Mouse (Mus musculus): ENCODE results near the gene Rora. TPM values are rescaled to one million over a fixed set of nuclear protein-coding genes. Genes with fewer than 3 reads are reported as not detected.

The Rora gene
- polyA plus RNA-seq, 1 experiment from 2014 or later, result 2.7 TPM

DNA sequence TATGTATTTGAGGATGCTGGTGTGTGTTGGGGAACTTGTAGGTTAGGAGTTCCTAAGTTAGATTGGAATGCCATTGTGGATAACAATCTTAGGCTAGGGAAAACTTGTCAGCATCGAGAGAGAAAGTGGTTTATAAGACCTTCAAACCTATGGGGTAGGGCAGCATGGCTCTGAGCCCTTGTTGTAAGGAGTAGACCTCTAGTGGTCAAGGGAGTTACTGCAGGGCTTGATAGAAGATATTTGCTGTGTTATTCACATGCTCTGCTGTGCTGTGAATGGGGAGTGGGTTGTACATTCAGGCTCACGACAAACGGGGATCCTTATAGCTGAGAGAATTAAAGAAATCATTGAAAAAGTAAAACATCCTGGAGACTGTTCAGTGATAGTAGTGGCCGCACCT is 35.8 kb downstream of the Rora start:
- Histone ChIP-seq H3K9ac (no peak overlapping the region), H3K9me3 (replicated peaks) (no peaks in the 10 kb centered on the region), H3K27ac (no peak overlapping the region), H3K27me3 (no peaks in the 10 kb centered on the region), H3K4me2 (no peak overlapping the region), H3K36me3 (no peaks in the 10 kb centered on the region), H3K4me1 (replicated peaks) (no peaks in the 10 kb centered on the region), H3K4me3 (replicated peaks) (no peak overlapping the region)
- DNase-seq (peak; percentile 1), ATAC-seq (ENCODE audit: low read depth) (no peak)
- WGBS (ENCODE audit: insufficient replicate concordance), result 27% methylated on average over 4 of the region's 4 CpGs

DNA sequence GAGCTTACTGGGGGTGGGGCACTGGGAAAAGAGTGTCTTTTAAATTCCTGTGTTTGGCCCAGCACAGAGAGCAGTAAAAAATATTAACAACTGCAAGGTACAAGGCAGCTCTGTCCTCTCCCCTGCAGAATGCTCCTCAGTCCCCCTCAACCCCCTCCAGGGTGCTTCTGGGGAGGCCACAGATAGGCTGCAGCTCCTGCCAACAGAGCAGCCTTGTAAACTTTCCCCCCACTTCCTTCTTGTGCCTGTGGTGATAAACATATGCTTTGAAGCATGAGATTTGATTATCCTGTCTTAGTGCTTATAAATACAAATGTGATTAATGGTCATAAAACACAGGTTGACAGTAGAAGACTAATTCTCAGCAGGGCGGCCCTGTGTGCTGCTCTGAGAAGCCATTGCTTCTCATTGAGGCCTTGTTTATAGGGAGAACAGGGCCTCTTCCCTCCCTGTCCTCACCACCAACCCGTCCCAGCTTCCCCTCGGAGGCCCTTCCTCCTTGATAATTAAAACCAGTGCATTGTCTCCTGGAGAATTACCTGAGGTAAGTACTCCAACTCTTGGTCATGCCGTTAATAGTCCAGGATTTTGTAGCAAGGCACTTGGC is 41.4 kb downstream of the Rora start:
- WGBS (ENCODE audit: insufficient replicate concordance), result 44% methylated on average over 4 of the region's 4 CpGs
- no peak overlapping the region for H3K4me2 ChIP-seq
- DNase-seq (no peak), ATAC-seq (ENCODE audit: low read depth) (no peak)
- H3K9ac ChIP-seq, result no peak overlapping the region
- H3K36me3 ChIP-seq, result no peaks in the 10 kb centered on the region
- H3K9me3 ChIP-seq (replicated peaks), result no peaks in the 10 kb centered on the region
- no peak overlapping the region for H3K27ac ChIP-seq
- H3K4me1 ChIP-seq (replicated peaks), result no peaks in the 10 kb centered on the region
- H3K27me3 ChIP-seq, result no peaks in the 10 kb centered on the region
- no peak overlapping the region for H3K4me3 ChIP-seq (replicated peaks)

DNA sequence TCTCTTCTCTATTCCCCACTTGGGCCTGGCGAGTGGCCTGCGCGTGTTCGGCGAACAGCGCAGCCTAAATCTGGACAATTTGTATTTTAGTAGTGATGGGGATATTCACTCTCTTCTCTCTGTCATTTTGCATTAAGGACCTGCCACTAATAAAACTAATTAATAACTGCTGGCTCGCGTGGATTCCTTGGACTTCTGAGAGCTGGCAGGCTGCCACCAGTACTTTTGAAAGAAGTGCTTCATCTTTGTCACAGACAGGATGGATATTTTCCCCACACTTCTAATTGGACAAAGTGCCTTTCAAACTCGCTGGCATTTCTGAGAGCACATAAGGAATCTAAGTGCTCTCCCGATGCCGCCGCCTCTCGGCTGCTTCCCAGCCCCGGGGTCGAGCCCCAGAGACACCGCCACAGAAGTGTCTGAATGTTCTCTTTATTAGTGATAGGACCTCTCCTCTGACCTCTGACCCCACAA is 41.9 kb downstream of the Rora start:
- Histone ChIP-seq H3K9ac (no peak overlapping the region), H3K9me3 (replicated peaks) (no peaks in the 10 kb centered on the region), H3K36me3 (no peaks in the 10 kb centered on the region), H3K4me3 (replicated peaks) (no peak overlapping the region), H3K4me1 (replicated peaks) (no peaks in the 10 kb centered on the region), H3K4me2 (no peak overlapping the region), H3K27me3 (no peaks in the 10 kb centered on the region), H3K27ac (no peak overlapping the region)
- 75% methylated on average over 16 of the region's 16 CpGs for WGBS (ENCODE audit: insufficient replicate concordance)
- ATAC-seq (ENCODE audit: low read depth) (no peak), DNase-seq (no peak)

DNA sequence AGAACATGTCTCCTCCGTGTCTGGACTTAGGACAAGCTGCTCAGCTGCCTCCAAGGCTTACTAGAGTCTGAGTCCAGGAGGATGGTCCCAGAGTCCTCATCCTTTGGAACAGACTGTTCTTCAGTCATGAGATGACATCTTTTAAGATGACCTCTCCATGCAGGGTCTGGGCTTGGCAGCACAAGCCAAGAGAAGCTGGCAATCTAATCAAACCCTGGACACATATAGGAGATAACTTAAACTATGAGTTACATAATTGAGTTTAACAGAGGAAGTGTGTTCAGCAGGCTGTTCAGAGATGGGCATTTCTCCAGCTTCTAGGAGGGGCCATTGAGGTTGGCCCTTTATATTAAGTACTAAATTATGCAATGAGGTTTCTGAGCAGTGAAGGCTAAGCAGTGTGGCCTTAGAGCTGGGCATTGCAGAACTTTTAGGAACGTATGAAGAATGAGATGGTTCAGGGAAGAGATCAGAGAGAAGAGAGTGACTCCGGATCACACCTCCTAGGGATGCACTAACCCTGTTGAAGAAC is 42.9 kb downstream of the Rora start:
- 61% methylated on average over 3 of the region's 3 CpGs for WGBS (ENCODE audit: insufficient replicate concordance)
- Histone ChIP-seq H3K4me1 (replicated peaks) (no peaks in the 10 kb centered on the region), H3K36me3 (no peaks in the 10 kb centered on the region), H3K27me3 (no peaks in the 10 kb centered on the region), H3K27ac (no peak overlapping the region), H3K9ac (no peak overlapping the region), H3K9me3 (replicated peaks) (no peaks in the 10 kb centered on the region), H3K4me2 (no peak overlapping the region), H3K4me3 (replicated peaks) (no peak overlapping the region)
- DNase-seq (no peak), ATAC-seq (ENCODE audit: low read depth) (no peak)

DNA sequence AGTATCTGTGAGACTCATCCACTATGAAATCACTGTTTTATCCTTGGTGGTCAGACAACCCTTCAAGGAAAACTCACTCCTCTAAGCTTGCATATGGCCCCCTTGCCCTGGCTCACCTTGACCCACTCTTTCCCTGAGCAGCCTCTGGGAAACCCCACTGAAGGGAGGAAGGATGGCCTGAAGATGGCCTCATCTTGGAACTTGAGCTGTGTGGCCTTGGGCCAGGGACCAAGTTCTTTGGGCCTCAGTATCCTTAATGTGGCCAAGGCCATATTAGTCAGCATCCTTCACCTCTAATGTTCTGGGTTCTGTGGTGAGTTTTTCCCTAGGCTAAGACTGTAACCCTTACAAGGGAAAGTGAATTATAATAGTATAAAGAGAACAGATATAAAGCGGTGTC is 45.8 kb downstream of the Rora start:
- H3K4me2 ChIP-seq, result no peak overlapping the region
- H3K4me3 ChIP-seq (replicated peaks), result no peak overlapping the region
- 63% methylated on average over 1 of the region's 1 CpGs for WGBS (ENCODE audit: insufficient replicate concordance)
- H3K4me1 ChIP-seq (replicated peaks), result no peaks in the 10 kb centered on the region
- no peak overlapping the region for H3K27ac ChIP-seq
- H3K9me3 ChIP-seq (replicated peaks), result no peaks in the 10 kb centered on the region
- no peaks in the 10 kb centered on the region for H3K36me3 ChIP-seq
- no peak overlapping the region for H3K9ac ChIP-seq
- DNase-seq (no peak), ATAC-seq (ENCODE audit: low read depth) (no peak)
- no peaks in the 10 kb centered on the region for H3K27me3 ChIP-seq

DNA sequence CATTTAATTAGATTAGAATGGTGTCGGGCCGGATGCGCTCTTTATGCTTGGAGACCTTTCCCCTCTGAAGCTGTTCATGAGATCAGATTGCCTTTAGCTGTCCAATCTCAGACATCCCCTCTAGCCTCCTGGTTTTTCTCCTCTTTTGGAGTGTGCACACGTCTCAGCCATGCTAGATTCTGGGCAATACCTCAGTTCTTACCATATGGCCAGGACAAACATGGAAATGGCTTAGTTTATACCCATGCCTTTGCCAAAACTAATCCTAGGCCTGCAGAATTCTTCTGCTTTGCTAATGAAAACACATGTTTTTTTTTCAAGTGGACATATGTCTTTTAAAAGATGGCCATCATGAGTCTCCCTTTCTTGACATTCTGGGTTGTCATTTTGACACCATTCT is 46.3 kb downstream of the Rora start:
- no peaks in the 10 kb centered on the region for H3K27me3 ChIP-seq
- no peak overlapping the region for H3K4me2 ChIP-seq
- no peaks in the 10 kb centered on the region for H3K9me3 ChIP-seq (replicated peaks)
- H3K9ac ChIP-seq, result no peak overlapping the region
- no peak for ATAC-seq (ENCODE audit: low read depth)
- no peaks in the 10 kb centered on the region for H3K4me1 ChIP-seq (replicated peaks)
- no peak for DNase-seq
- H3K27ac ChIP-seq, result no peak overlapping the region
- no peak overlapping the region for H3K4me3 ChIP-seq (replicated peaks)
- no peaks in the 10 kb centered on the region for H3K36me3 ChIP-seq
- 64% methylated on average over 4 of the region's 4 CpGs for WGBS (ENCODE audit: insufficient replicate concordance)

DNA sequence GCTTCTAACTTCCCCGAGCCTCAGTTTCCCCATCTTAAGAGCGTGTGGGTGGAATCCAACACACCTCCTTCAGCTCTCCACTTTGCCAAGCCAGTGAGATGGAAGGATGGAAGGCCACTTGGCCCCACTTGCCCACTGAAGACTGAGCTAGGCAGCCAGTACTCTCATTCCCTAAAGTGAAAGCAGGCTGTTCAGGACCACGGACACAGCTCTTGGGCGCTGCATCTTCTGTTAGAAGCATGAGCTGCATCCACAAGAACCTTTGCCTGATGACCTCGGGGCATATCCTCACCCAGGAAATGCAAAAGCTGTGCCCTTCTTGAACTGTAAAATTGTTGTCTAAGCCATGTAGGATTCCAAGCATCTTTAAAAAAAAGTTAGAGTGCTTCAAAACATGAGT is 54.0 kb downstream of the Rora start:
- WGBS (ENCODE audit: insufficient replicate concordance), result 44% methylated on average over 5 of the region's 5 CpGs
- no peak overlapping the region for H3K4me3 ChIP-seq (replicated peaks)
- H3K27ac ChIP-seq, result no peak overlapping the region
- no peaks in the 10 kb centered on the region for H3K4me1 ChIP-seq (replicated peaks)
- no peaks in the 10 kb centered on the region for H3K36me3 ChIP-seq
- ATAC-seq (ENCODE audit: low read depth) (no peak), DNase-seq (no peak)
- no peak overlapping the region for H3K4me2 ChIP-seq
- H3K9ac ChIP-seq, result no peak overlapping the region
- no peaks in the 10 kb centered on the region for H3K27me3 ChIP-seq
- H3K9me3 ChIP-seq (replicated peaks), result no peaks in the 10 kb centered on the region

DNA sequence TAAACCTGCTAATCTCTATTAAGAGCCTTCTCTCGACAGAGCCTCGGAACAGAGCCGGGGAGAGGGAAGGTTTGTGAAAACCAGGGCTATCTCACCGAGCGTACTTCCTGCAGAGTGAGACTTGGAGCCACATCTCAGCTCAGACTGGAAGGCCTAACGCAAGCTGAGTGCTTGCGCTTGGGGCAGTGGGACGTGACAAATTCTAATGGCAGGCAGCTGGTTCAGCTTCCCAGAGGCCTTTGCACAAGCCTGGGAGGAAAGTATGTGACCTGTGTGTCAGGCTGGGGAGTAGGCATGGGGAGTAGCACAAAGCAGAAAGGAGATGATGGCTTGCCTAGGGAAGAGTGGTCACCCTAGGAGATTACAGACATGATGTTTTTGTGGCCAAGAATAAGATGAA is 55.6 kb downstream of the Rora start:
- H3K27me3 ChIP-seq, result no peaks in the 10 kb centered on the region
- DNase-seq, result no peak
- no peak overlapping the region for H3K9ac ChIP-seq
- no peaks in the 10 kb centered on the region for H3K4me1 ChIP-seq (replicated peaks)
- no peaks in the 10 kb centered on the region for H3K36me3 ChIP-seq
- no peak overlapping the region for H3K27ac ChIP-seq
- WGBS (ENCODE audit: insufficient replicate concordance), result 63% methylated on average over 8 of the region's 8 CpGs
- H3K9me3 ChIP-seq (replicated peaks), result no peaks in the 10 kb centered on the region
- no peak overlapping the region for H3K4me3 ChIP-seq (replicated peaks)
- ATAC-seq (ENCODE audit: low read depth), result no peak
- H3K4me2 ChIP-seq, result no peak overlapping the region

DNA sequence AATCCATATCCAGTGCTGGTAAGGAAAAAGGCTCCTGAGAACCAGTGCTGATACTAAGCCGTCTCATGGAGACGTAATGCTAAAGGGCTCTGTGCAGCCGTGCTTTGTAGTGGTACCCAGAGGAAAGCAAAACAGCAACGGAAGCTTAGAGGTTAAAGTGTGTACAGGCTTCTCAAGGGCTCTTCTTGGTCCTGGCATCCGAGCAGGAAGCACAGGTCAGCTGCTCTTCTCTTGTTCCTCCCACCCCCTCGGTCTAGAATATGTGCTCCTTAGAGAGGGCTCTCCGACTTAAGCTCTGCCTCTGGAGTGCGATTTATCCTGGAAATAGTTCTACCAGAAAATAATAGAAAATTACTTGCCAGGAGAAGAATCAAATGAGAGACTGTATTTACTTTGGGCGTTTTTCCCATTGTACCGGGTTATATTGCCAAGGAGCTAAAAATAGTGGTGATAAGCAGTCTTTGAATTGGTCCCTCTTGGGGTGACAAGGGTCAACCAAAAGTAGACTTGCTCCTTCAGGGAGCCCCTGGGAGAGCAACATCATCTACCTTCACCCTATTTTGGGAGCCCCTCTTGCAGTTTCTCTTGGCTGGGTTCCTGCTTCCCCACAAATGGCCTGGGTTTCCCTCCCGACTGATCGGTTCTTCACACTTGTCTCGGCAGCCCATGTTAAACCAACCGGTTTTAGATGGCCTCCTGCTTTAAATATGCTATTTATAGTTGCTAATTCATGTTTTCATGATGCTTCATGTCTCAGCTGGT is 57.5 kb downstream of the Rora start:
- ATAC-seq (ENCODE audit: low read depth) (no peak), DNase-seq (no peak)
- Histone ChIP-seq H3K4me1 (replicated peaks) (no peaks in the 10 kb centered on the region), H3K4me3 (replicated peaks) (no peak overlapping the region), H3K27me3 (no peaks in the 10 kb centered on the region), H3K4me2 (no peak overlapping the region), H3K27ac (no peak overlapping the region), H3K9me3 (replicated peaks) (no peaks in the 10 kb centered on the region), H3K36me3 (no peaks in the 10 kb centered on the region), H3K9ac (no peak overlapping the region)
- 64% methylated on average over 14 of the region's 14 CpGs for WGBS (ENCODE audit: insufficient replicate concordance)

DNA sequence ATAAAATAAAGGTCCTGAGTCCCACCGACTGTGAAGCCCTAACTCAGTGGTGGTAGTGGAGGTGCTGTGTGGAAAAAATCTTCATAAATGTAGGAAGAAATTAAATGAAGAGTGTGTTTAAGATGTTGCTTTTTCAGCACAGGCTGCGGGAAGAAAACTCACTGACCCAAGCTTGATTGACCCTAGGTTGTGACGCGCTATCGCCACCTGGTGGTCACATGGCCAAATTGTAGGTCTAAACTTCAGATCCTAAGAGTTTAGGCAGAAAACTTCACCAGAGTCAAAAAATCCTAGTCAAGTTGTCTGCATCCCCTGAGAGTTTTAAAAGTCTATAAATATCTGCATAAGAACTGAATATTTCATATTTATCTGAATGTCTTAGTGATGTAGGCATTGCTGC is 63.4 kb downstream of the Rora start:
- ATAC-seq (ENCODE audit: low read depth), result no peak
- peak; percentile 3 for DNase-seq
- Histone ChIP-seq H3K27ac (no peak overlapping the region), H3K27me3 (no peaks in the 10 kb centered on the region), H3K9me3 (replicated peaks) (no peaks in the 10 kb centered on the region), H3K4me2 (no peak overlapping the region), H3K36me3 (no peaks in the 10 kb centered on the region), H3K4me3 (replicated peaks) (no peak overlapping the region), H3K9ac (no peak overlapping the region), H3K4me1 (replicated peaks) (no peaks in the 10 kb centered on the region)
- WGBS (ENCODE audit: insufficient replicate concordance), result 15% methylated on average over 5 of the region's 5 CpGs

DNA sequence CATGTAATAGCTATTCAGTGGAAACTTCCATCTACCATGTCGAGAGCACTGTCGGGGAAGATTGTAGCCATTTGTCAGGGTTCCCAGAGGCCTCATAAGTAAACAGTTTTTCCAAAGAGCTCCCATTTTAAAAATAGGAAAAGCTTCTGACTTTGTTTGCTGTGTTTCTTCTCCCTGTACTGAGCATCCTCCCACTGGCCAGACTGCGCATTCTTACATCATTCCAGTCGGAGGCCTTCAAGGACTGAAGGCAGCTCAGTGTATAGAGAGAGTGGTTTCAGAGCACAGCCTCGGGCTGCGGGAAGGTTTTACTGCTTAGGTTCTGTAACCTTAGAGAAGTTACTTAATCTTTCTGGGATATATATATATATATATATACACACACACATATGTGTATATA is 64.8 kb downstream of the Rora start:
- Histone ChIP-seq H3K4me3 (replicated peaks) (no peak overlapping the region), H3K4me2 (no peak overlapping the region), H3K9ac (no peak overlapping the region), H3K9me3 (replicated peaks) (no peaks in the 10 kb centered on the region), H3K27ac (no peak overlapping the region), H3K36me3 (no peaks in the 10 kb centered on the region), H3K4me1 (replicated peaks) (no peaks in the 10 kb centered on the region), H3K27me3 (no peaks in the 10 kb centered on the region)
- DNase-seq (no peak), ATAC-seq (ENCODE audit: low read depth) (no peak)
- 78% methylated on average over 6 of the region's 6 CpGs for WGBS (ENCODE audit: insufficient replicate concordance)

DNA sequence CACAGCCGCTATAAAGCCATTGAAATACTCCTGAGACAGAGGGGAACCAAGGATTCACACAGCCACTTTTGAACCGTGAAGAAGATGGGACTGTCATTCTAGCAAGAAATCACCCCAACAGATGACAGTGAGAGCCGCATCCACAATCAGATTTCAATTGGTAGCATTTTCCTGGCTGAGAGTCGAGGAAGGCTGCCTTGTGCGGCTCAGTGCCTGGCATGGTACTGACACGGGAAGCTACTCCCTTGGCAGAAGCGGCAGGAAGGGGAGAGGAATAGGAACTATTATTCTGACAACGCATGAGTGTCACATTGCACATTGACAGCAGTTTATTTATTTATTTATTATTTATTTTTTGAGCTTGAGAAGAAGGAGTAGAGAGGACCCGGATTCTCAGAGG is 65.7 kb downstream of the Rora start:
- Histone ChIP-seq H3K4me2 (no peak overlapping the region), H3K9me3 (replicated peaks) (no peaks in the 10 kb centered on the region), H3K36me3 (no peaks in the 10 kb centered on the region), H3K4me1 (replicated peaks) (no peaks in the 10 kb centered on the region), H3K9ac (no peak overlapping the region), H3K27me3 (no peaks in the 10 kb centered on the region), H3K27ac (no peak overlapping the region), H3K4me3 (replicated peaks) (no peak overlapping the region)
- 66% methylated on average over 9 of the region's 9 CpGs for WGBS (ENCODE audit: insufficient replicate concordance)
- DNase-seq (no peak), ATAC-seq (ENCODE audit: low read depth) (no peak)

All from liver, embryonic 13.5 days (tissue).